Mouse (Mus musculus): ENCODE measurements around the gene Tmem132b.

Tmem132b gene

GRCm38 (mm10) chr5:125794318-125794717 is 262.7 kb downstream of the Tmem132b start:
- DNase-seq: no peak

DNA sequence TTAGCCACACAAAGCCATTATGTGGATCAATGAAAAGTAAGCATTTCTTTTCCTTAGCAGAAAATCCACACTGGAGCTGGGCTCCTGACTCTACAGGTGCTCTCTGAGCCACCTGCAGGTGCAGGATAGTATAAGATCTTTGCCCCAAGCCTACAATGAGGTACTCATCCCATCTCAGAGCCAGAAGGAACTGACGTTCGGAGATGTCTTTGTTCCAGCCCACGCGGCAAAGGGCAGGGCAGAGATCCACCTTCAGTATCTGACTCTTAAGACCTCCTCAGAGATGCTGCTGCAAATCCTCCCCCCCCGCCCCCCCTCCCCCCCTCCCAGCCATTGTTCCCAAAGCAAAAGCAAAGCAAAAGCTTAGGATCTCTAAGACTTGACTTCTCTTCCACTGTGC is 268.0 kb downstream of the Tmem132b start:
- no peak for DNase-seq

DNA sequence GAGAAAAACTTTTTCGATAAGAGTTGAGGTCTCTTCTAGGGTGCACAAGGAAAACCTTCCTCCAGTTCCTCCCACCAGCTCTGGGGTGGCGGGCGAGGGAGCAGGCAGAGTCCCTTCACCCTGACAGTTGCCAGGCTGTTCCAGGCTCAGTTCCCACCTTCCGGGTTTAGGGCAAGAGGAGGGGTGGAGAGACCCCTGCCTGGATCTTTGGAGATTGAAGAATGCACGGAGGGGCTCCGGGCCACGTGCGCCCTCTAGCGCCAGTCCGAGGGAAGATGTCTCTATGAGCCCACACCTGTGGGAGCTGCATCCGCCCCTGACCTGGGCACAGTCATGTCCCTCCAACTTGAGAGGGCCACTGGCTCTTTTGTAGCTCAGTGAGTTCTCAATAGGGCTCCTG is 268.5 kb downstream of the Tmem132b start:
- DNase-seq: no peak

DNA sequence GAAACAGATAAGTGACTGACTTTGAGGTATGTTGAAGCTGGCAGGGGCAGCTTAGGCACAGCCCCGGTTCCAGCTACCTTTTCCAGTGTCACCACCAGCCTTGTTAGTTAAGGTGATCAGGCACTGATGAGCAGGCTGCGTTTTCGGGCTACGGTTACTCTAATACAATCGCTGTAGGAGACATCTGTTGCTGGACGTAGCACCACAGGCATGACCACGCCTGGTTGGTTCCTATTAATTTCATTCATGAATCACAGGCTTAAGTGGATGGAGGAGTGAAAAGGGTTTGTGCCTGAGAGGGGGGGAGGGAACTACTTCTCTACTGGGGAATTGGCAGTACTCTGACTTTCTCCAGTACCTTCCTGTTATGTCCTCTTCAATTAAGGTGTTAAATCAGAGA is 271.2 kb downstream of the Tmem132b start:
- DNase-seq: no peak

DNA sequence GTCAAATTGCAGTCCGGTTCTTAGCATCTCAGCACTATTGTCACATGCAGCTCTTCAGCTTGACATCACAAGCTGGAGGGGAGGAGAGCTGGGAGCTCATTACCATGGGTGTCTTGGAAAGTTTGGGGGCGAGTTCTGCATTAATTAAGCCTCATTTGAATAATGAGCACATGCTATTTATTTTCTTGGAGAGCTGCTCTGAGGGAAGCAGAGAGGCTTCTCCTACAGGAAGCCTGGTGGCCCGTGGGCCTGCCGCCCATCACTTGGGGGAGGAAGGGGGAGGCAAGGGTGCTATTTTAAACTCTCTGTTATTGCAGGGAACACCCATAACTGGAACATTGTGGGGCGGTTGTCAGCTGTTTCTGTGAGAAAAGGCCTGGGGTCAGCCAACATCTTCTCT is 273.8 kb downstream of the Tmem132b start:
- DNase-seq: no peak

DNA sequence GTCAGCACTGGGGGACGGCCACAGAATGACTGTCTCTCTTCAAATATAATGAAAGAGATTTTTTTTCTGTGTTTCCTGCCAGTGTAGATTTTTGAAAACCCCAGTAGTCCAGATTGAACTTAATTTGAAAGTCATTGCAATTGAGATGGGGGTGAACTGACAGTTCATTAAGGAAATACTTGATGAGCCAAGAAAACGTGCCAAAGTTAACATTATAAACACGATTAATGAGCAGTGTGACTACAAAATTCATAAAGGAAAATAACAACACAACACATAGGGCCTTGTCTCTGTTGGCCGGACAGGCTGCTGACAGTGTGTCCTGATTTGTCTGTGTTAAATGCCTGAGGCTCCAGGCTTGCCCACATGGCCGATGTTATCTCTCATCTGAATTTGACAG is 276.3 kb downstream of the Tmem132b start:
- DNase-seq: no peak

DNA sequence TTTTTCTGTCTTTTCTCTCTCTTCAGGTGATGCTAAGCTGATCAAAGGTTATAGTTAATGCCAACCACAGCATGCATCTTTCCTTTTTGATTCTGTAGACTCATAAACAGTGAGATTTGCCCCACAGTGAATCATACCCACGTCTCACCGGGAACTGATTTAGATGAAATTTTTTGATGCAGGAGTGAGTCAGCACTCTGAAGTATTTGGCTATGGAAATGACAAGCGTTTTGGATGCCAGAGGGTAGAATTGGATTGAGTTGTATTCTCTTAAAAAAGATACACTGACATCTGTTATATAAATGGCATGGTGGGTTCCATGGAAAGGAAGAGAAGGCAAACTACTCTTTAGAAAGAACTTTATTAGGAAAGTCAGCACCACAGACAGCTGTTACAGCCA is 297.8 kb downstream of the Tmem132b start:
- DNase-seq: no peak

DNA sequence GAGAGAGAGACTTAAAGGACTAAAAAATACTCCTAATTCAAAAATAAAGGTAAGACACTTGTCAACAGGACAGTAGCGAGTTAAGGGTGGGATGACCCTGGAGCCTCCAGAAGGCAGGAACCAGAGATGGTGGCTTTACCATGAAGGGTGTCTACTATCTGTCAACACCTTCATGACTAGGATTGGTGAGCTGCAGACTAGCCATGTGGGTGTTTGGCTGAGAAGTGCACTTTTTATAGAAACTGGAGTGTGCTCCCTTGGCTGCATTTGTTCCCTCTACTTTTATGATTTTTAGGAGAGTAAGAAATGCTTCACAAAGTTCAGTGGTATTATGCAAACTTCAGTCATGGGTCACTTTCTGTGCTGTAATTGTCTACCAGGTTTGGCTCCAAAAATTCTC is 304.3 kb downstream of the Tmem132b start:
- no peak for DNase-seq

DNA sequence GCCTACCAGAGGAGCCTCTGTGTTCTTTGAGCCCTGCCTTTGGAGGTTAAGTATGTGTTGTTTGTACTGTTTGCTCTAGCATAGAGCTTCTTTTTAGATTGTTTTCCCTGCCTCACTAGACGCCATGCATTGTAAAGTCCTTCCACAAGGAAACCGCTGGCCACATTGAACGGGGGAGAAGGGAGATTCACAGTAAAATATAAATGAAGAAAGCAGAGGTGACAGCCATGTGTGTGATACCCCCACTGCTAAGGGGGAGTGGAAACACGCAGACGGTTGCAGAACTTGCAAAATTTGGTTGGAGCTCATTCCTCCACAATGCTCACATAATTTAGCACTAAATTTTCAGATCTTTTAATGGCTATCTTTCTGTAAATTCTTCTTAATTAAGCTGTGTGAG is 305.2 kb downstream of the Tmem132b start:
- DNase-seq: no peak
